Mouse (Mus musculus) midbrain, postnatal 0 days (tissue): ENCODE results near the gene Pdx1. TPM values are rescaled to one million over a fixed set of nuclear protein-coding genes. Genes with fewer than 3 reads are reported as not detected.

Source experiments
- ATAC-seq: fragments of 200-750 bp; cut with Nextera tagmentation; 2 replicates; pipeline ENCODE4 v1.8.0; 2017; ENCODE audit warnings: moderate number of reproducible peaks, mild to moderate bottlenecking, moderate TSS enrichment, moderate library complexity; ENCODE audit not compliant: low FRiP score
- DNase-seq: peaks from one replicate; pipeline ENCODE4 v3.0.0-alpha.2; 2015; ENCODE audit warnings: low spot score
- H3K27ac ChIP-seq: fragments of 300-500 bp; sonication (generic); 2 replicates; pipeline ENCODE4 v1.5.1; 2014; ENCODE audit warnings: low read depth, mild to moderate bottlenecking, low read length, mixed read lengths
- H3K27me3 ChIP-seq: fragments of 300-500 bp; sonication (generic); 2 replicates; pipeline ENCODE4 v1.6.1; 2014; ENCODE audit warnings: low read length, control low read depth, mixed read lengths; ENCODE audit not compliant: insufficient read depth
- H3K36me3 ChIP-seq: fragments of 300-500 bp; sonication (generic); 2 replicates; pipeline ENCODE4 v1.6.1; 2014; ENCODE audit warnings: low read length, control low read depth, mixed read lengths; ENCODE audit not compliant: insufficient read depth
- H3K4me1 ChIP-seq: fragments of 300-500 bp; sonication (generic); 2 replicates; pipeline ENCODE4 v1.6.1; 2014; ENCODE audit warnings: mild to moderate bottlenecking, control low read depth, antibody characterized with exemption, low read length, mixed read lengths; ENCODE audit not compliant: insufficient read depth
- H3K4me2 ChIP-seq: fragments of 300-500 bp; sonication (generic); 2 replicates; pipeline ENCODE4 v1.6.1; 2014; ENCODE audit warnings: low read depth, mild to moderate bottlenecking, low read length, mixed read lengths; ENCODE audit not compliant: poor library complexity, severe bottlenecking
- H3K4me3 ChIP-seq: fragments of 300-500 bp; sonication (generic); 2 replicates; pipeline ENCODE4 v1.5.1; 2014; ENCODE audit warnings: low read depth, mild to moderate bottlenecking, low read length, moderate library complexity
- H3K9ac ChIP-seq: fragments of 300-500 bp; sonication (generic); replicated peaks from 2 replicates; pipeline ENCODE4 v1.6.1; 2014; ENCODE audit warnings: mild to moderate bottlenecking, low read length, moderate library complexity, mixed read lengths; ENCODE audit not compliant: poor library complexity, severe bottlenecking
- H3K9me3 ChIP-seq: fragments of 300-500 bp; sonication (generic); 2 replicates; pipeline ENCODE4 v1.6.1; 2016; ENCODE audit warnings: low read length, control low read depth
- CTCF ChIP-seq: IDR thresholded peaks from 2 replicates; pipeline ENCODE4 v1.5.1; 2016; ENCODE audit warnings: antibody characterized with exemption, mild to moderate bottlenecking
- WGBS: fragments of 180-500 bp; shearing (Covaris S2); extraction: QIAGEN DNeasy Blood & Tissue Kit; methylation state at CpG from one replicate; pipeline ENCODE4 v1.1.7; 2014; 5-methylcytosine and 5-hydroxymethylcytosine counted together
- polyA plus RNA-seq: library from polyadenylated mRNA; unstranded; fragments of >200 nt; fragmentation: Nextera tagmentation; extraction: Ambion mirVana; gene quantifications from 2 replicates; pipeline ENCODE4 v1.2.1, GENCODE M21; 2015
- total RNA-seq: library from RNA; depleted of rRNA; stranded (reverse); fragments of >200 nt; gene quantifications from 2 replicates; pipeline ENCODE4 v1.2.3, GENCODE M21; 2014

Gene Pdx1
- total and polyA plus RNA-seq, 2 experiments from 2014 or later, result not detected

- Histone ChIP-seq H3K9ac (no peak overlapping the region), H3K4me1 (no peaks in the 10 kb centered on the region), H3K9me3 (no peaks in the 10 kb centered on the region), H3K27me3 (peaks cover 92% of the 10 kb centered on the region), H3K36me3 (no peaks in the 10 kb centered on the region), H3K4me3 (no peak overlapping the region), H3K4me2 (no peak overlapping the region), H3K27ac (no peak overlapping the region)
- ATAC-seq, result no peak
- TF ChIP-seq CTCF, result no peak
- no peak for DNase-seq
- 2% methylated on average over 29 of the region's 29 CpGs for WGBS
Observed at GRCm38 (mm10) chr5:147270673-147271655, 1.2 kb downstream of the Pdx1 start.

- no peak overlapping the region for H3K9ac ChIP-seq
Observed at GRCm38 (mm10) chr5:147272046-147272807, 2.5 kb downstream of the Pdx1 start.

DNA sequence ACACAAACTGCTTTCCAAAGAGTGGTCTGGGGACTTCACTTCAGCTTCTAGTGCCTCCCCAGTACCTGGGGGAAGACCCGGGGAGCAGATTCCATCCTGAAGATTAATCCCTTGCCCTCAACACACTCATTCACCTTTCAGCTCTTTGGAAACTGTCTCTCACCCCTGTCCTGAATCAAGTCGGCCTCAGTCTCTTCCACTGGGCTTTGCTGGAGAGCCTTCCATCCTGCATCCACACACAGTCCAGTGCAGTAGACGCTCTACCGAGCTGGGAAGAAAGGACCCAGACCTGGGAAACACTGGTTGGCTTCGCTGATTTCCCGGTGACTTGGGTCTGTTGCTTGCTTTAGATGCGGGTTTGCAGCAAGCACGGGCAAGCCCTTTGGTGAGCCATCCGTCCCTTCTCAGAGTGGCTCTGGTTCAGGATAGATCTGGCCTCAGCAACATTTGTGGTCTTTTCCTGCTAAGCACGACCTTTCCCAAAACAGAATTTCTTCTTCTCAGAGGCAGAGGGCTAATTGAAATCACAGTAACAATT is 3.1 kb downstream of the Pdx1 start:
- 2% methylated on average over 10 of the region's 10 CpGs for WGBS
- Histone ChIP-seq H3K9me3 (no peaks in the 10 kb centered on the region), H3K4me3 (no peak overlapping the region), H3K4me2 (no peak overlapping the region), H3K27ac (no peak overlapping the region), H3K36me3 (no peaks in the 10 kb centered on the region), H3K4me1 (no peaks in the 10 kb centered on the region), H3K9ac (no peak overlapping the region), H3K27me3 (peaks cover 95% of the 10 kb centered on the region)
- no peak for TF ChIP-seq CTCF
- ATAC-seq (no peak), DNase-seq (no peak)

More at GRCm38 (mm10) chr5:147272046-147272807, 2.5 kb downstream of the Pdx1 start:
- no peak for ATAC-seq
- DNase-seq, result no peak
- Histone ChIP-seq H3K4me1 (no peaks in the 10 kb centered on the region), H3K4me2 (no peak overlapping the region), H3K4me3 (no peak overlapping the region), H3K36me3 (no peaks in the 10 kb centered on the region), H3K27me3 (peaks cover 94% of the 10 kb centered on the region), H3K9me3 (no peaks in the 10 kb centered on the region), H3K27ac (no peak overlapping the region)
- no peak for TF ChIP-seq CTCF
- WGBS, result 5% methylated on average over 12 of the region's 12 CpGs

- ATAC-seq (no peak), DNase-seq (no peak)
- Histone ChIP-seq H3K4me2 (no peak overlapping the region), H3K4me1 (no peaks in the 10 kb centered on the region), H3K9ac (no peak overlapping the region), H3K36me3 (no peaks in the 10 kb centered on the region), H3K9me3 (no peaks in the 10 kb centered on the region), H3K27me3 (peaks cover 95% of the 10 kb centered on the region), H3K27ac (no peak overlapping the region), H3K4me3 (no peak overlapping the region)
- no peak for TF ChIP-seq CTCF
- 1% methylated on average over 48 of the region's 48 CpGs for WGBS
Observed at GRCm38 (mm10) chr5:147274174-147275141, 4.7 kb downstream of the Pdx1 start.

DNA sequence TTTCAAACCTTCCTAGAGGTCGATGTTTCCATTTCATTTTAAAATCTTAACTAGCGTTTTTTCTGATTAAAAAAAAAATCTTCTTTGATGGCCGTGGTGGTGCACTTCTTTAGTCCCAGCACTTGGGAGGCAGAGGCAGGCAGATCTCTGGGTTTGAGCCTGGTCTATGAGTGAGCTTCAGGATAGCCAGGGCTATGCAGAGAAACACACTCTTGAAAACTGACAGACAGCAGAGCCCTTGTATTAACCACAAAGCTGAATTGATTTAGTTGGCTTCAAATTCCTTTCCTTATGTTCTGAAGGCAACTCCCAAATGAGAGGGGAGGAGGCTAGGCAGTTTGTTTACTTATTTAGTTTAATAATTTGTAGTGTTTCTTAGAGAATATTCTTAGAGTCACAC is 6.0 kb downstream of the Pdx1 start:
- no peaks in the 10 kb centered on the region for H3K36me3 ChIP-seq
- no peak overlapping the region for H3K4me2 ChIP-seq
- TF ChIP-seq CTCF, result no peak
- H3K9me3 ChIP-seq, result no peaks in the 10 kb centered on the region
- WGBS, result 20% methylated on average over 3 of the region's 3 CpGs
- no peak overlapping the region for H3K27ac ChIP-seq
- DNase-seq, result no peak
- no peak overlapping the region for H3K9ac ChIP-seq
- H3K27me3 ChIP-seq, result peaks cover 87% of the 10 kb centered on the region
- H3K4me3 ChIP-seq, result no peak overlapping the region
- H3K4me1 ChIP-seq, result no peaks in the 10 kb centered on the region
- ATAC-seq, result no peak
